Mouse (Mus musculus) neural tube, embryonic 14.5 days (tissue): ENCODE measurements around the gene Chmp3. TPM values are rescaled to one million over a fixed set of nuclear protein-coding genes. Genes with fewer than 3 reads are reported as not detected.

Experiments used
- ATAC-seq: fragments of 200-750 bp; cut with Nextera tagmentation; 2 replicates; pipeline ENCODE4 v1.8.0; 2017; ENCODE audit warnings: low read depth, mild to moderate bottlenecking, moderate TSS enrichment, moderate library complexity
- H3K27ac ChIP-seq: fragments of 300-500 bp; sonication (generic); 2 replicates; pipeline ENCODE4 v1.5.1; 2014; ENCODE audit warnings: low read depth, mild to moderate bottlenecking, control low read depth, low read length, moderate library complexity, mixed read lengths
- H3K27me3 ChIP-seq: fragments of 300-500 bp; sonication (generic); 2 replicates; pipeline ENCODE4 v1.6.1; 2014; ENCODE audit warnings: low read length; ENCODE audit not compliant: control insufficient read depth, insufficient read depth
- H3K36me3 ChIP-seq: fragments of 300-500 bp; sonication (generic); 2 replicates; pipeline ENCODE4 v1.6.1; 2014; ENCODE audit warnings: low read length, mixed read lengths; ENCODE audit not compliant: control insufficient read depth, insufficient read depth
- H3K4me1 ChIP-seq: fragments of 300-500 bp; sonication (generic); 2 replicates; pipeline ENCODE4 v1.6.1; 2014; ENCODE audit warnings: low read length; ENCODE audit not compliant: control insufficient read depth, insufficient read depth
- H3K4me2 ChIP-seq: fragments of 300-500 bp; sonication (generic); 2 replicates; pipeline ENCODE4 v1.6.1; 2014; ENCODE audit warnings: mild to moderate bottlenecking, low read depth, low read length, control low read depth
- H3K4me3 ChIP-seq: fragments of 300-500 bp; sonication (generic); 2 replicates; pipeline ENCODE4 v1.5.1; 2014; ENCODE audit warnings: low read depth, low read length, control low read depth, mixed read lengths
- H3K9ac ChIP-seq: fragments of 300-500 bp; sonication (generic); replicated peaks from 2 replicates; pipeline ENCODE4 v1.6.1; 2014; ENCODE audit warnings: low read depth, mild to moderate bottlenecking, control low read depth, low read length, mixed read lengths
- H3K9me3 ChIP-seq: fragments of 300-500 bp; sonication (generic); 2 replicates; pipeline ENCODE4 v1.6.1; 2016; ENCODE audit warnings: low read length; ENCODE audit not compliant: control insufficient read depth
- WGBS: fragments of 180-500 bp; shearing (Covaris S2); extraction: QIAGEN DNeasy Blood & Tissue Kit; methylation state at CpG from one replicate; pipeline ENCODE4 v1.1.7; 2014; 5-methylcytosine and 5-hydroxymethylcytosine counted together
- polyA plus RNA-seq: library from polyadenylated mRNA; unstranded; fragments of >200 nt; fragmentation: Nextera tagmentation; extraction: Ambion mirVana; gene quantifications from 2 replicates; pipeline ENCODE4 v1.2.1, GENCODE M21; 2014

Chmp3 gene
- 51.0 and 62.9 TPM in 2 replicates for polyA plus RNA-seq

DNA sequence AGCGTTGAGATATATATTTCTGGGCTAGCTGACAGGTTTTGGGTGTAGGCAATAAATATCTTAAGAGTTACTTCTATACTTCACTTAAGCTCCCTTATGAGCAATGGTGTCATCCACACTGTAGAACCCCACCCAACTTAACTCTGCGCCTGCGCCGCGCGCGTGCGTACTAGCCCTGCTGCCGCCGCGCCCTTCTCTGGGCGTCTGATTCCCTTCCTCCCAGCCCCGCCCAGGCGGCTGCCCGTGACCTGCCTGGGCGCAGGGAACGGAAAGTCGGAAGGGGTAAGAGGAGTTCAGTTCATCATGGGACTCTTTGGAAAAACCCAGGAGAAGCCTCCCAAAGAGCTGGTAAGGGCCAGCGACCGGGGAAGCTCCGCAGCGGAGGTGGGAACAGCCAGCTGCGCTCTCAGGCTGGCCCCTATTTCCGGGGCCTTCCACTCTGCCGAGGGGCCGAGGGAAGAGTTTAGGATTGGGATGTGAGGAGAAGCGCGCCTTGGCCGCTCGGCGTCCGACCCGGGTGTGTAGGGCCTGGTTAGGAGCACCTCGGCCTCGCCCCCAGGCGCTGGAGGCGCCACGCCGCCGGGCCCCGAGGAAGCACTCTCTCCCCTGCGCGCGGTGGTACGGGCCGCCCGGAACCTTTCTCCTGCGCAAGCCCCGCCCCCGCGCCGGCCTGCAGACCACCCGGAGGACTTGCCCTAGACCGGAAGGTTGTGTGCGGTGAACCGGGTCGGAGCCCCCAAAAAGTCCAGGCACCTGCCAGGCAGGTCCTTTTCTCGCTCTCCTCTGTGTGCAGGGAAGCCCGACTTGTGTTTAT is at the start of gene Chmp3:
Gene Chmp3, plus strand, starts transcription at position 112 of the 814 bp plus-strand sequence.
- peak within 1 kb of the TSS; percentile 99 for H3K27ac ChIP-seq
- H3K27me3 ChIP-seq: no peaks in the 10 kb centered on the region
- no peaks in the 10 kb centered on the region for H3K9me3 ChIP-seq
- 0% methylated on average over 48 of the region's 59 CpGs for WGBS
- H3K4me2 ChIP-seq: peak within 1 kb of the TSS; percentile 70
- no peaks in the 10 kb centered on the region for H3K36me3 ChIP-seq
- peak within 1 kb of the TSS; percentile 89 for H3K4me3 ChIP-seq
- ATAC-seq: peak; percentile 98
- peaks cover 4% of the 10 kb centered on the region; the same call in 1 of the 2 replicates for H3K4me1 ChIP-seq
- H3K9ac ChIP-seq: peak within 1 kb of the TSS; percentile 97

GRCm38 (mm10) chr6:71494341-71495020 is 49.1 kb upstream of the Chmp3 start:
- Histone ChIP-seq H3K27me3 (no peaks in the 10 kb centered on the region), H3K36me3 (no peaks in the 10 kb centered on the region; the same call in 1 of the 2 replicates), H3K4me3 (peak overlapping the region; percentile 97), H3K9ac (peak overlapping the region; percentile 100), H3K27ac (peak overlapping the region; percentile 99), H3K4me1 (peaks cover 15% of the 10 kb centered on the region), H3K9me3 (no peaks in the 10 kb centered on the region), H3K4me2 (peak overlapping the region; percentile 73)
- WGBS: under 1% methylated on average over 43 of the region's 46 CpGs
- peak; percentile 62 for ATAC-seq

- H3K9me3 ChIP-seq: no peaks in the 10 kb centered on the region
- H3K4me1 ChIP-seq: peaks cover 11% of the 10 kb centered on the region
- no peak overlapping the region for H3K4me3 ChIP-seq
- H3K27me3 ChIP-seq: no peaks in the 10 kb centered on the region
- no peak overlapping the region for H3K27ac ChIP-seq
- no peak overlapping the region for H3K4me2 ChIP-seq
- H3K9ac ChIP-seq: 0 out of 2 replicates have a peak overlapping the region, but pooled peaks have one; percentile 7
- H3K36me3 ChIP-seq: peaks cover under 1% of the 10 kb centered on the region; the same call in 1 of the 2 replicates
- no peak for ATAC-seq
- 87% methylated on average over 3 of the region's 3 CpGs for WGBS
Measured at GRCm38 (mm10) chr6:71500575-71500974, 43.0 kb upstream of the Chmp3 start.

- Histone ChIP-seq H3K27me3 (no peaks in the 10 kb centered on the region), H3K4me2 (no peak overlapping the region), H3K4me3 (no peak overlapping the region), H3K27ac (no peak overlapping the region), H3K4me1 (no peaks in the 10 kb centered on the region), H3K9me3 (no peaks in the 10 kb centered on the region), H3K9ac (no peak overlapping the region), H3K36me3 (peaks cover 10% of the 10 kb centered on the region)
- ATAC-seq: no peak
- 58% methylated on average over 4 of the region's 4 CpGs for WGBS
Measured at GRCm38 (mm10) chr6:71503001-71503400, 40.6 kb upstream of the Chmp3 start.

DNA sequence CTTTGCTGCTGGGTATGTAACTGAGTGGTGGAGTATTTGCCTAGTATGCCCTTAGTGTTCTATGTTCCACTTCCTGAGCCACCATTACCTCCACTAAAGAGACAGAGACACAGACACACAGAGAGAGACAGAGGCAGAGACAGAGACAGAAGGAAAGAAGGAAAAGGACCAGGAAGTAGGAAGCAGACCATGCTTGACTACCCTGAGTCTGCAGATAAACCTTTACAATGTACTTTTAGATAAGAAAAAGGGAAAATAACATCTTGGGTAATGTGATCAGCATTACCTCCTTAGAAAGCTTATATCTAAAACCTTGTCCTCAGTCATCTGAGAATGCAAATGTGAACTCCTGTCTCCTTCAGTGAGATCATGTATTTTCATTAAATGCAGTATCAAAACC is 39.9 kb upstream of the Chmp3 start:
- Histone ChIP-seq H3K4me2 (no peak overlapping the region), H3K27me3 (no peaks in the 10 kb centered on the region), H3K9me3 (no peaks in the 10 kb centered on the region), H3K4me3 (no peak overlapping the region), H3K36me3 (peaks cover 15% of the 10 kb centered on the region), H3K9ac (no peak overlapping the region), H3K27ac (no peak overlapping the region), H3K4me1 (no peaks in the 10 kb centered on the region)
- no peak for ATAC-seq

- ATAC-seq: no peak
Measured at GRCm38 (mm10) chr6:71504091-71504490, 39.5 kb upstream of the Chmp3 start.

DNA sequence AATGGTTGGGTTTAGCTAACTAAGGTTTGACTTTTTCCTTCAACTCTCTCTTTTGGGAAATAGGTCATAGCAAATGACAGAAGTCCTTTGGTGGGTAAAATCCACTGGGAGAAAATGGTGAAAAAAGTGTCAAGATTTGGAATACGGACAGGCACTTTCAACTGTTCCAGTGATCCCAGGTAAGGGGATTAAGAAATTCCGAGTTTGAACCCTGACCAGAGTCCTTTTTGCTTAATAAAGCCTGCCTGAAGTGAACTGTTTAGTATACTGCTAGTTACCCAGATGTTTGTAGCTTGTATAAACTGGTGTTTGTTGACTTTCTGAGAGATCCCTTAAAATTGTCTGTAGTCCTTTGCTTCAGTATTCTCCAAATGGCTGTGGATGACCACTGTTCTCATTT is 37.9 kb upstream of the Chmp3 start:
- H3K4me2 ChIP-seq: no peak overlapping the region

More at GRCm38 (mm10) chr6:71504091-71504490, 39.5 kb upstream of the Chmp3 start:
- no peak overlapping the region for H3K9ac ChIP-seq
- H3K4me1 ChIP-seq: no peaks in the 10 kb centered on the region
- peaks cover 19% of the 10 kb centered on the region for H3K36me3 ChIP-seq
- WGBS: 85% methylated on average over 4 of the region's 4 CpGs
- H3K27me3 ChIP-seq: no peaks in the 10 kb centered on the region
- no peak overlapping the region for H3K4me2 ChIP-seq
- no peaks in the 10 kb centered on the region for H3K9me3 ChIP-seq
- H3K4me3 ChIP-seq: no peak overlapping the region
- no peak overlapping the region for H3K27ac ChIP-seq

DNA sequence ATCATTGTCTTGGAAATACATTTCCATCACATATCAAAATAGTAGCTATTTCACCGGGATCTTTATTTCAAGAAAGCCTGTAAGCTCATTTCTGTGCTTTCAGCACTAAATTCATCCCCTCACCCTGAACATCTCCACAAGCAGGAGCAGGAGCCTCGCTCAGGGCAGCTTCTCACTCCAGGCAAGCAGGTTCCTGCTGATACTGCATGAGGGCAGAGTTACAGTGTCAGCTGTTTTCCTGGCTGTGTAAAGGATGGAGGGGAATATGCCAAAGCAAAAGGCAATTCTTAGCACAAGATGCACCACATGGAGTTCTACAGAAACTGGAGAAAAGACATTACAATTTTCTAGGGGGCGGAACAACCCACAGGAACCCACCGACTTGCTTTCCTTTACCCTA is 24.1 kb upstream of the Chmp3 start:
- Histone ChIP-seq H3K27me3 (no peaks in the 10 kb centered on the region), H3K4me2 (no peak overlapping the region), H3K9ac (no peak overlapping the region), H3K4me1 (no peaks in the 10 kb centered on the region), H3K4me3 (no peak overlapping the region), H3K36me3 (no peaks in the 10 kb centered on the region; the same call in 1 of the 2 replicates), H3K27ac (no peak overlapping the region), H3K9me3 (no peaks in the 10 kb centered on the region)
- 92% methylated on average over 4 of the region's 4 CpGs for WGBS
- no peak for ATAC-seq

More for the DNA sequence above, 37.9 kb upstream of the Chmp3 start:
- ATAC-seq: no peak
- Histone ChIP-seq H3K36me3 (peaks cover 30% of the 10 kb centered on the region; the same call in 1 of the 2 replicates), H3K4me3 (no peak overlapping the region), H3K27ac (no peak overlapping the region), H3K9ac (no peak overlapping the region), H3K27me3 (no peaks in the 10 kb centered on the region), H3K4me1 (no peaks in the 10 kb centered on the region), H3K9me3 (no peaks in the 10 kb centered on the region)
- 91% methylated on average over 2 of the region's 2 CpGs for WGBS

DNA sequence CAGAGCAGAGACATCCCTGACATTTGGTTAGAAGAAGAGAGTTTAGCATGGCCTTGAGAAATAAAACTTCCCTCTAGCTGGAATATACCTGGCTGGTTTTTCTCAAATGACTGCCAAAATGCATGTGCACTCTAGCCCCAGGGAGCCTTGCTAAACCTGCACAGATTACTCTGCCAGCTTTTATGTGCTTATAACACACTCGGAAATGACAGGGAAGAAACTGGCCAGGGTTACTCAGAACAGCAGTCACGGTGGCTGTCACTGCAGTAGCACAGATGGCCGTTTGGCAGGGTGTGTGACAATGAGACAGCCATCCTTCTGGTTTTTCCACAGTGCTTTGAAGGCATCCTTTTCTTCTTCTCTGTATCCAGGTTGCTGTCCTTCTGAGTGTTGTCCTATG is 18.0 kb upstream of the Chmp3 start:
- Histone ChIP-seq H3K9me3 (no peaks in the 10 kb centered on the region), H3K27ac (no peak overlapping the region), H3K4me2 (no peak overlapping the region), H3K4me3 (no peak overlapping the region), H3K36me3 (no peaks in the 10 kb centered on the region), H3K27me3 (no peaks in the 10 kb centered on the region), H3K4me1 (no peaks in the 10 kb centered on the region), H3K9ac (no peak overlapping the region)
- no peak for ATAC-seq
- 59% methylated on average over 3 of the region's 3 CpGs for WGBS
